Mouse (Mus musculus) heart, embryonic 16.5 days (tissue): ENCODE measurements around the gene Vamp9. TPM values are rescaled to one million over a fixed set of nuclear protein-coding genes. Genes with fewer than 3 reads are reported as not detected.

Experiments
- ATAC-seq: fragments of 200-750 bp; cut with Nextera tagmentation; replicated peaks from 2 replicates; pipeline ENCODE4 v1.8.0; 2017; ENCODE audit warnings: moderate number of reproducible peaks; ENCODE audit not compliant: insufficient read depth, low FRiP score; ENCODE audit errors: extremely low read depth
- H3K27ac ChIP-seq: fragments of 300-500 bp; sonication (generic); 2 replicates; pipeline ENCODE4 v1.5.1; 2014; ENCODE audit warnings: mild to moderate bottlenecking, low read length, control low read depth, moderate library complexity
- H3K27me3 ChIP-seq: fragments of 300-500 bp; sonication (generic); 2 replicates; pipeline ENCODE4 v1.6.1; 2014; ENCODE audit warnings: low read length, mixed read lengths; ENCODE audit not compliant: control insufficient read depth, insufficient read depth
- H3K36me3 ChIP-seq: fragments of 300-500 bp; sonication (generic); 2 replicates; pipeline ENCODE4 v1.6.1; 2014; ENCODE audit not compliant: control insufficient read depth, insufficient read depth
- H3K4me1 ChIP-seq: fragments of 300-500 bp; sonication (generic); 2 replicates; pipeline ENCODE4 v1.6.1; 2014; ENCODE audit warnings: low read length, mixed read lengths; ENCODE audit not compliant: control insufficient read depth, insufficient read depth
- H3K4me2 ChIP-seq: fragments of 300-500 bp; sonication (generic); 2 replicates; pipeline ENCODE4 v1.6.1; 2014; ENCODE audit warnings: low read depth, mild to moderate bottlenecking, control low read depth, low read length
- H3K4me3 ChIP-seq: fragments of 300-500 bp; sonication (generic); 2 replicates; pipeline ENCODE4 v1.5.1; 2014; ENCODE audit warnings: mild to moderate bottlenecking, control low read depth, low read length
- H3K9ac ChIP-seq: fragments of 300-500 bp; sonication (generic); 2 replicates; pipeline ENCODE4 v1.6.1; 2014; ENCODE audit warnings: low read length, control low read depth
- H3K9me3 ChIP-seq: fragments of 300-500 bp; sonication (generic); replicated peaks from 2 replicates; pipeline ENCODE4 v1.6.1; 2016; ENCODE audit warnings: low read length; ENCODE audit not compliant: control insufficient read depth
- WGBS: fragments of 180-500 bp; shearing (Covaris S2); extraction: QIAGEN DNeasy Blood & Tissue Kit; methylation state at CpG from one replicate; pipeline ENCODE4 v1.1.7; 2014; 5-methylcytosine and 5-hydroxymethylcytosine counted together
- polyA plus RNA-seq: library from polyadenylated mRNA; unstranded; fragments of >200 nt; fragmentation: Nextera tagmentation; extraction: Ambion mirVana; gene quantifications from 2 replicates; pipeline ENCODE4 v1.2.1, GENCODE M21; 2015

Gene Vamp9
- polyA plus RNA-seq, 1 experiment from 2014 or later, result 0.81 TPM

GRCm38 (mm10) chr5:99927951-99928350, 21.9 kb downstream of the Vamp9 start:
- Histone ChIP-seq H3K9me3 (no peaks in the 10 kb centered on the region), H3K27ac (no peak overlapping the region), H3K4me2 (no peak overlapping the region), H3K4me1 (no peaks in the 10 kb centered on the region), H3K4me3 (no peak overlapping the region), H3K36me3 (no peaks in the 10 kb centered on the region), H3K27me3 (no peaks in the 10 kb centered on the region), H3K9ac (no peak overlapping the region)
- WGBS, result 49% methylated on average over 4 of the region's 4 CpGs
- ATAC-seq, result no peak

- Histone ChIP-seq H3K27me3 (no peaks in the 10 kb centered on the region), H3K36me3 (no peaks in the 10 kb centered on the region), H3K9ac (no peak overlapping the region), H3K4me1 (no peaks in the 10 kb centered on the region), H3K9me3 (no peaks in the 10 kb centered on the region), H3K4me2 (no peak overlapping the region), H3K27ac (no peak overlapping the region), H3K4me3 (no peak overlapping the region)
- ATAC-seq, result no peak
- WGBS, result 78% methylated on average over 6 of the region's 6 CpGs
These were observed 25.9 kb downstream of the Vamp9 start for GRCm38 (mm10) chr5:99931910-99932309.

- no peak overlapping the region for H3K4me3 ChIP-seq
- no peaks in the 10 kb centered on the region for H3K4me1 ChIP-seq
- peaks cover 5% of the 10 kb centered on the region; the same call in 1 of the 2 replicates for H3K36me3 ChIP-seq
- H3K27ac ChIP-seq, result no peak overlapping the region
- no peak overlapping the region for H3K9ac ChIP-seq
- no peaks in the 10 kb centered on the region for H3K27me3 ChIP-seq
- WGBS, result 69% methylated on average over 3 of the region's 3 CpGs
- ATAC-seq, result no peak
- no peak overlapping the region for H3K4me2 ChIP-seq
- peaks cover 6% of the 10 kb centered on the region for H3K9me3 ChIP-seq
These were observed 33.4 kb downstream of the Vamp9 start for GRCm38 (mm10) chr5:99939440-99939839.

GRCm38 (mm10) chr5:99941273-99941672, 35.2 kb downstream of the Vamp9 start:
- Histone ChIP-seq H3K4me3 (no peak overlapping the region), H3K27me3 (no peaks in the 10 kb centered on the region), H3K4me2 (no peak overlapping the region), H3K4me1 (no peaks in the 10 kb centered on the region), H3K9ac (no peak overlapping the region), H3K36me3 (peaks cover 6% of the 10 kb centered on the region; the same call in 1 of the 2 replicates), H3K27ac (no peak overlapping the region), H3K9me3 (peaks cover 7% of the 10 kb centered on the region)
- 72% methylated on average over 10 of the region's 10 CpGs for WGBS
- no peak for ATAC-seq

- Histone ChIP-seq H3K9me3 (peaks cover 7% of the 10 kb centered on the region), H3K27ac (no peak overlapping the region), H3K36me3 (peaks cover 6% of the 10 kb centered on the region; the same call in 1 of the 2 replicates), H3K4me2 (no peak overlapping the region), H3K27me3 (no peaks in the 10 kb centered on the region), H3K4me1 (no peaks in the 10 kb centered on the region), H3K4me3 (no peak overlapping the region), H3K9ac (no peak overlapping the region)
- 53% methylated on average over 10 of the region's 10 CpGs for WGBS
- no peak for ATAC-seq
These were observed 35.9 kb downstream of the Vamp9 start for GRCm38 (mm10) chr5:99941776-99942502.

GRCm38 (mm10) chr5:99952513-99952912, 46.5 kb downstream of the Vamp9 start:
- 70% methylated on average over 5 of the region's 5 CpGs for WGBS

GRCm38 (mm10) chr5:99953883-99954282, 47.8 kb downstream of the Vamp9 start:
- Histone ChIP-seq H3K4me3 (no peak overlapping the region), H3K27ac (no peak overlapping the region), H3K36me3 (0 out of 2 replicates have a peak, but pooled peaks cover 3% of the 10 kb centered on the region), H3K9me3 (no peaks in the 10 kb centered on the region), H3K4me2 (no peak overlapping the region), H3K4me1 (no peaks in the 10 kb centered on the region), H3K9ac (no peak overlapping the region), H3K27me3 (no peaks in the 10 kb centered on the region)
- ATAC-seq, result no peak
- WGBS, result 52% methylated on average over 1 of the region's 1 CpGs

More at GRCm38 (mm10) chr5:99952513-99952912, 46.5 kb downstream of the Vamp9 start:
- Histone ChIP-seq H3K27me3 (no peaks in the 10 kb centered on the region), H3K4me2 (no peak overlapping the region), H3K9me3 (no peaks in the 10 kb centered on the region), H3K4me3 (no peak overlapping the region), H3K36me3 (no peaks in the 10 kb centered on the region), H3K4me1 (no peaks in the 10 kb centered on the region), H3K9ac (no peak overlapping the region), H3K27ac (no peak overlapping the region)
- no peak for ATAC-seq

- no peak overlapping the region for H3K4me2 ChIP-seq
- H3K4me1 ChIP-seq, result no peaks in the 10 kb centered on the region
- H3K4me3 ChIP-seq, result no peak overlapping the region
- no peak overlapping the region for H3K9ac ChIP-seq
- H3K27ac ChIP-seq, result no peak overlapping the region
- peaks cover 24% of the 10 kb centered on the region for H3K36me3 ChIP-seq
- 75% methylated on average over 1 of the region's 1 CpGs for WGBS
- no peaks in the 10 kb centered on the region for H3K9me3 ChIP-seq
- H3K27me3 ChIP-seq, result no peaks in the 10 kb centered on the region
- ATAC-seq, result no peak
These were observed 52.6 kb downstream of the Vamp9 start for GRCm38 (mm10) chr5:99958666-99959065.

GRCm38 (mm10) chr5:99959236-99959936, 53.3 kb downstream of the Vamp9 start:
- no peaks in the 10 kb centered on the region for H3K9me3 ChIP-seq
- no peak overlapping the region for H3K9ac ChIP-seq
- no peak overlapping the region for H3K4me2 ChIP-seq
- H3K27ac ChIP-seq, result no peak overlapping the region
- WGBS, result 79% methylated on average over 2 of the region's 2 CpGs
- ATAC-seq, result no peak; the same call in 1 of the 2 replicates
- H3K4me3 ChIP-seq, result no peak overlapping the region
- peaks cover 32% of the 10 kb centered on the region for H3K36me3 ChIP-seq
- H3K4me1 ChIP-seq, result no peaks in the 10 kb centered on the region
- no peaks in the 10 kb centered on the region for H3K27me3 ChIP-seq
